Mouse (Mus musculus) stomach, postnatal 0 days (tissue): ENCODE results near the gene Mecom. TPM values are rescaled to one million over a fixed set of nuclear protein-coding genes. Genes with fewer than 3 reads are reported as not detected.

Source experiments
- ATAC-seq: fragments of 200-750 bp; cut with Nextera tagmentation; 2 replicates; pipeline ENCODE4 v1.8.0; 2017; ENCODE audit not compliant: low FRiP score, low TSS enrichment
- DNase-seq: peaks from one replicate; pipeline ENCODE4 v3.0.0-alpha.2; 2016; ENCODE audit warnings: low spot score
- H3K27ac ChIP-seq: fragments of 300-500 bp; sonication (generic); replicated peaks from 2 replicates; pipeline ENCODE4 v1.5.1; 2014; ENCODE audit warnings: mild to moderate bottlenecking, control low read depth
- H3K27me3 ChIP-seq: fragments of 300-500 bp; sonication (generic); 2 replicates; pipeline ENCODE4 v1.6.1; 2014; ENCODE audit warnings: low read length; ENCODE audit not compliant: control insufficient read depth, insufficient read depth
- H3K36me3 ChIP-seq: fragments of 300-500 bp; sonication (generic); 2 replicates; pipeline ENCODE4 v1.6.1; 2014; ENCODE audit warnings: low read length, mixed read lengths; ENCODE audit not compliant: control insufficient read depth, insufficient read depth
- H3K4me1 ChIP-seq: fragments of 300-500 bp; sonication (generic); replicated peaks from 2 replicates; pipeline ENCODE4 v1.6.1; 2014; ENCODE audit warnings: antibody characterized with exemption; ENCODE audit not compliant: control insufficient read depth, insufficient read depth
- H3K4me2 ChIP-seq: fragments of 300-500 bp; sonication (generic); replicated peaks from 2 replicates; pipeline ENCODE4 v1.6.1; 2014; ENCODE audit warnings: low read depth, mild to moderate bottlenecking, control low read depth, moderate library complexity
- H3K4me3 ChIP-seq: fragments of 300-500 bp; sonication (generic); 2 replicates; pipeline ENCODE4 v1.5.1; 2014; ENCODE audit warnings: low read depth, low read length, control low read depth
- H3K9ac ChIP-seq: fragments of 300-500 bp; sonication (generic); 2 replicates; pipeline ENCODE4 v1.6.1; 2014; ENCODE audit warnings: mild to moderate bottlenecking, low read length, control low read depth, mixed read lengths
- H3K9me3 ChIP-seq: fragments of 300-500 bp; sonication (generic); 2 replicates; pipeline ENCODE4 v1.6.1; 2016; ENCODE audit warnings: low read length; ENCODE audit not compliant: control insufficient read depth
- CTCF ChIP-seq: IDR thresholded peaks from 2 replicates; pipeline ENCODE4 v1.5.1; 2016; ENCODE audit warnings: antibody characterized with exemption, low read depth, mild to moderate bottlenecking, moderate library complexity
- EP300 ChIP-seq: optimal IDR thresholded peaks from 2 replicates; pipeline ENCODE3; 2016; ENCODE audit warnings: antibody characterized with exemption
- WGBS: fragments of 180-500 bp; shearing (Covaris S2); extraction: QIAGEN DNeasy Blood & Tissue Kit; methylation state at CpG from one replicate; pipeline ENCODE4 v1.1.7; 2014; 5-methylcytosine and 5-hydroxymethylcytosine counted together
- polyA plus RNA-seq: library from polyadenylated mRNA; unstranded; fragments of >200 nt; fragmentation: Nextera tagmentation; extraction: Ambion mirVana; gene quantifications from 2 replicates; pipeline ENCODE4 v1.2.1, GENCODE M21; 2015

Gene Mecom
- polyA plus RNA-seq, 1 experiment from 2014 or later = 25.7 TPM

DNA sequence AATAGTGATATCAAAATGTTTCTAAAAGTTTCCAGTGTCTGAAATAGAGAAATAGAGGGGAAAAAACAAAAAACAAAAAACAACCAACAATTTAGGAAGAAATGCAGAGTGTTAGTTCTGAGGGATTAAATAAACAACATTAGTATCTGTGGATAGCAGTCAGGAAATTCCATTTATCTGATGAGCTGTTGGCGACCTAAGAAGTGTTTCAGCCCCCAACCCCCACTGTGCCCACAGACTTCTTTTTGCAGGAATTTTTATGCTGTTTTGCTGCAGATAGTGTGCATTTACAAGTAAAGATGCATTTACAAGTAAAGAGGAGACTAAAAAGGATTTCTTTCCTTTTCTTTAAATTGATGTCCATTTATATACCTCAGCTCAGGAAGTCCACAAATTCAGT, 441.9 kb downstream of the Mecom start:
- WGBS = 37% methylated on average over 1 of the region's 1 CpGs
- no peak overlapping the region for H3K27ac ChIP-seq
- no peaks in the 10 kb centered on the region for H3K4me1 ChIP-seq
- DNase-seq (no peak), ATAC-seq (no peak)
- no peaks in the 10 kb centered on the region for H3K9me3 ChIP-seq
- H3K9ac ChIP-seq = no peak overlapping the region
- H3K4me3 ChIP-seq = no peak overlapping the region
- no peaks in the 10 kb centered on the region for H3K27me3 ChIP-seq
- H3K4me2 ChIP-seq = peak overlapping the region; percentile 40; the same call in 1 of the 2 replicates
- no peak for TF ChIP-seq CTCF
- TF ChIP-seq EP300 = no peak
- H3K36me3 ChIP-seq = no peaks in the 10 kb centered on the region

DNA sequence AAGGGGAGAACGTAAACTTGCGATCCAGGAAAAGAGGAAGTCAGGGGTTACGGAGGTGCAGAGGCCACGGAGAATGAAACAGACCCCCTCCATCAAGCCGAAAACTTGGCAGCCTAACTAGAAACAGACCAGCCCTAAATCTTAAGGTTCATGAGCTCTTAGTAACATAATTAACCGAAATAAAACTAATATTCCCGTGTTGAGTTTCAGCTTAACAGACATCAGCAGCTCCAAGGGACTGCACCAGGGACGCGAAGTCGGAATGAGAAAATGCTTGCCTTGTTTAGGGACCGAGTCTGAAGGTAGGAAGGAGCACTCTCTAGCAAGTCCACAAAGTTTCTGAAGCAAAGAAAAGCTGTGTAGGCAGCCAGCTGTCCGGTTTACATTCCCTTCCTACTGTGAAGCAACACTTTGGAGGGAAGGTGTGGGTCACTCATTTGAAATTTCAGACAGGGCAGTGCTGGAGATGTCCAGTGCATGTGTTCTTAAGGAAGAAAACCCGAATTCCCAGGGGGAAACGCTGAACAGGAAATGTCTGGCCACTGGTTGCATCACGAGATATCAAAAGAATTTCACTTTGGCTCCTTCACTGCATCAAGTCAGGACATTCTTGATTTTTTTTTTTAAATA, 442.5 kb downstream of the Mecom start:
- Histone ChIP-seq H3K4me1 (no peaks in the 10 kb centered on the region), H3K9me3 (no peaks in the 10 kb centered on the region), H3K27ac (0 out of 2 replicates have a peak overlapping the region, but pooled peaks have one; percentile 30), H3K9ac (no peak overlapping the region), H3K27me3 (no peaks in the 10 kb centered on the region), H3K4me3 (0 out of 2 replicates have a peak overlapping the region, but pooled peaks have one; percentile 6), H3K36me3 (no peaks in the 10 kb centered on the region), H3K4me2 (peak overlapping the region; percentile 40)
- no peak for ATAC-seq
- TF ChIP-seq CTCF (no peak), EP300 (no peak)
- 34% methylated on average over 15 of the region's 15 CpGs for WGBS
- DNase-seq = no peak

DNA sequence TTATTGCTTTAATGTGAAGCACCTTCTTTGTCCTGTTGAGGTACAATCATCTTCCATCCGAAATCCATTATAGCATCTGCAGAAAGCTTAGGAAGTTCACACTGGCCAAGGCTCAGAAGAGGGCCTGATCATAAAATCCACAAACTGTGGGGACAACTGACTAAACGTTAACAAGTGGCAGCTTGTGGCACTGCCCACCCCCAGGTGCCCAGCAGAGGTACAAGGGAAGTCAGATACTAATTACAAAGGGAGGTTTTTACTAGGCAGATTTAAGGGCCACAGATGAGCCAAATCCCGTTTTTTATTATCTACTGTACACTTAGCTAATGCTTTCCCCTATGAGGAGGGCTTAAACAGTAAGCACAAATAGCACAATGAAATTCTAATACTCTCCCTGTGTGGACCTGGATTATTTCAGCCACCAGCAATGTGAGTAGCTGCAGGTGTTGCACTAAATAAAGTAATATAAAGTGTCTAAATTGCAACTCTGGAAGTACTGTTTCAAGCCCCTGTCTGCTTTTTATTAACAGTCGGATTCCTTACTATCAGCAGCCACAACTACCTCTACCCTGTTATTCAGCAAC, 443.2 kb downstream of the Mecom start:
- ATAC-seq (no peak), DNase-seq (no peak)
- WGBS = 49% methylated on average over 4 of the region's 4 CpGs
- Histone ChIP-seq H3K9me3 (no peaks in the 10 kb centered on the region), H3K27me3 (no peaks in the 10 kb centered on the region), H3K9ac (no peak overlapping the region), H3K4me3 (no peak overlapping the region), H3K4me2 (no peak overlapping the region; the same call in 1 of the 2 replicates), H3K36me3 (no peaks in the 10 kb centered on the region), H3K4me1 (no peaks in the 10 kb centered on the region), H3K27ac (no peak overlapping the region)
- TF ChIP-seq CTCF = no peak
- no peak for TF ChIP-seq EP300

DNA sequence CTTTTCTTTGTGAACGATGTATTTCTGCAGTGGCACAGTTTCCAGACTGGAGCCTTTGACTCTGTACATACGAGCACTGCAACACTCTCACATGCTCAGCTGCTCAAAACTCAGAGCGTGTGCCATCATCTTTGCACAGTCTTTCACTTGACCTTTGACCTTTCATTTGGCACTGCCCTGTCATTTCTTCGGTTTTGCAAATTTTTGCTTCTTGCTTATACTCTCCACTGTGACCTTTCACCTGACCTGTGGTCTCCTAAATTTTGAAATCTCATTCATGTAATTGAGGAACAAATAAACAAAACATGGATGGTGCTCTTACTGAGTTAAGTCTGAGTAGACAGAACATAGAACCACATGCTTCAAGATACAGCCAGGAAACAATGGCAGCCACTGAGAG, 446.7 kb downstream of the Mecom start:
- no peak overlapping the region for H3K4me2 ChIP-seq
- H3K27ac ChIP-seq = no peak overlapping the region
- no peak overlapping the region for H3K4me3 ChIP-seq
- no peak for DNase-seq
- no peaks in the 10 kb centered on the region for H3K4me1 ChIP-seq
- TF ChIP-seq EP300 (no peak), CTCF (no peak)
- no peaks in the 10 kb centered on the region for H3K9me3 ChIP-seq
- 77% methylated on average over 4 of the region's 4 CpGs for WGBS
- H3K36me3 ChIP-seq = no peaks in the 10 kb centered on the region
- no peak overlapping the region for H3K9ac ChIP-seq
- ATAC-seq = no peak
- H3K27me3 ChIP-seq = no peaks in the 10 kb centered on the region

- H3K9ac ChIP-seq = no peak overlapping the region
- H3K4me3 ChIP-seq = no peak overlapping the region
- H3K27me3 ChIP-seq = no peaks in the 10 kb centered on the region
- no peaks in the 10 kb centered on the region for H3K36me3 ChIP-seq
- no peaks in the 10 kb centered on the region for H3K9me3 ChIP-seq
- no peak for ATAC-seq
- DNase-seq = no peak
- TF ChIP-seq EP300 (no peak), CTCF (no peak)
- H3K4me1 ChIP-seq = no peaks in the 10 kb centered on the region
- H3K27ac ChIP-seq = no peak overlapping the region
- WGBS = 80% methylated on average over 3 of the region's 3 CpGs
- H3K4me2 ChIP-seq = no peak overlapping the region
Measured at GRCm38 (mm10) chr3:30097713-30098112, 450.1 kb downstream of the Mecom start.

- no peak overlapping the region for H3K9ac ChIP-seq
- no peak for ATAC-seq
- H3K27ac ChIP-seq = no peak overlapping the region
- no peaks in the 10 kb centered on the region for H3K36me3 ChIP-seq
- DNase-seq = no peak
- H3K9me3 ChIP-seq = no peaks in the 10 kb centered on the region
- 62% methylated on average over 4 of the region's 4 CpGs for WGBS
- TF ChIP-seq CTCF = no peak
- no peak for TF ChIP-seq EP300
- no peaks in the 10 kb centered on the region for H3K4me1 ChIP-seq
- H3K4me3 ChIP-seq = no peak overlapping the region
- no peaks in the 10 kb centered on the region for H3K27me3 ChIP-seq
- H3K4me2 ChIP-seq = no peak overlapping the region
Measured at GRCm38 (mm10) chr3:30097129-30097528, 450.7 kb downstream of the Mecom start.
